ENCODE assay signal across 8 mouse cellular contexts in the genomic region with DNA sequence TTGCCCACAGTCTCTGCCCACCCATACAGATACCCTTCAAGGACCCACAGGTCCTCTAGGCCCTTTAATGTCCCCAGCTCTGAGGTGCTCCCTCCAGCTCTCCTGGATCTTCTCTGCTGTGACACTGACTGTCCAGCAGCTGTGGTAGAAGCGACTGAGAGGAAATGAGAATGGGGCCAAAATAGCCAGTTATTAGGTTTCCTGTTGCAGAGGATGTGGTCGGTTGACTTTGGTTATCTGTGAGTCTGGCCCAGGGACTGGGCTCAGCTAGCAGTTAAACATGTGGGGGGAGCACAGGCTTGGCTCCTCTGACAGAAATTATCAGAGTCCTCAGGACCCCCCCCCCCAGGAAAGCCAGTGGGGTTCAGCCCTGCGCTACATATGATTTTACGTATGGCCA. TPM values are rescaled to one million over a fixed set of nuclear protein-coding genes. Genes with fewer than 3 reads are reported as not detected.
DNase-seq lines count a peak whose midpoint lies in the region; ATAC-seq and TF ChIP-seq lines count a peak whose summit lies in the region.

No protein-coding gene starts in this region.

- no peak overlapping the region for H3K4me3 ChIP-seq in kidney, adult 2 months (ENCODE audit: insufficient read depth, low read depth, low read length)
- no peak overlapping the region for H3K4me3 ChIP-seq in bone marrow macrophage, adult 2 months (ENCODE audit: insufficient read depth, low read length)
- no peak overlapping the region for H3K4me3 ChIP-seq in liver, embryonic 11.5 days (ENCODE audit: low read depth, low read length)
- no peak overlapping the region for H3K4me3 ChIP-seq in forebrain, embryonic 11.5 days (ENCODE audit: low read depth, low read length)

- DNase-seq in kidney, adult 2 months = peak; percentile 28
- no peak for DNase-seq in kidney, postnatal 25 days
- peak; percentile 27 for DNase-seq in 3T3-L1 (ENCODE audit: low read depth, low spot score)
- DNase-seq in liver, embryonic 11.5 days (ENCODE audit: low spot score) = no peak
- DNase-seq in forebrain, embryonic 11.5 days (ENCODE audit: low spot score) = no peak
- DNase-seq in frontal cortex, postnatal 36 days (ENCODE audit: low spot score in 2 of 2) = no peak

- ATAC-seq in liver, embryonic 11.5 days (replicated peaks; ENCODE audit: low FRiP score) = peak; percentile 48
- ATAC-seq in cerebellum, adult (ENCODE audit: insufficient number of reproducible peaks, low FRiP score, low TSS enrichment) = no peak
- no peak for ATAC-seq in forebrain, embryonic 11.5 days (replicated peaks; ENCODE audit: low FRiP score)

- H3K4me1 ChIP-seq in kidney, adult 2 months (ENCODE audit: control insufficient read depth, insufficient read depth, low read length) = no peaks in the 10 kb centered on the region
- peaks cover 25% of the 10 kb centered on the region for H3K4me1 ChIP-seq in bone marrow macrophage, adult 2 months (ENCODE audit: control insufficient read depth, insufficient read depth, low read length)
- H3K4me1 ChIP-seq in liver, embryonic 11.5 days (replicated peaks; ENCODE audit: control insufficient read depth, insufficient read depth, low read length) = peaks cover 62% of the 10 kb centered on the region
- H3K4me1 ChIP-seq in forebrain, embryonic 11.5 days (replicated peaks; ENCODE audit: control insufficient read depth, insufficient read depth, low read length) = no peaks in the 10 kb centered on the region

- no peak for TF ChIP-seq CTCF in kidney, adult 2 months (conservative IDR thresholded peaks at IDR 0.05; ENCODE audit: insufficient read depth, insufficient read length, low read depth, low read length)
- TF ChIP-seq CTCF in bone marrow macrophage, adult 2 months (IDR thresholded peaks at IDR 0.05; ENCODE audit: low read depth, low read length) = no peak

- no peak for TF ChIP-seq POLR2A in kidney, adult 2 months (IDR thresholded peaks at IDR 0.05; ENCODE audit: low read depth, low read length)
- TF ChIP-seq POLR2A in bone marrow macrophage, adult 2 months (IDR thresholded peaks at IDR 0.05; ENCODE audit: borderline replicate concordance, low read depth, low read length) = no peak

- H3K4me2 ChIP-seq in liver, embryonic 11.5 days = peak overlapping the region; percentile 53
- no peak overlapping the region for H3K4me2 ChIP-seq in forebrain, embryonic 11.5 days (ENCODE audit: low read depth, low read length, severe bottlenecking)

- peak overlapping the region; percentile 48 for H3K9ac ChIP-seq in liver, embryonic 11.5 days (ENCODE audit: low read depth, low read length)
- no peak overlapping the region for H3K9ac ChIP-seq in forebrain, embryonic 11.5 days (ENCODE audit: low read length)

- H3K36me3 ChIP-seq in kidney, adult 2 months (ENCODE audit: control insufficient read depth, insufficient read depth, low read length) = no peaks in the 10 kb centered on the region
- peaks cover 6% of the 10 kb centered on the region; the same call in 1 of the 2 replicates for H3K36me3 ChIP-seq in liver, embryonic 11.5 days (ENCODE audit: control insufficient read depth, insufficient read depth, low read length)
- no peaks in the 10 kb centered on the region for H3K36me3 ChIP-seq in forebrain, embryonic 11.5 days (ENCODE audit: control insufficient read depth, insufficient read depth, low read length)

- H3K9me3 ChIP-seq in liver, embryonic 11.5 days (ENCODE audit: control insufficient read depth, low read length) = 0 out of 2 replicates have a peak, but pooled peaks cover 2% of the 10 kb centered on the region
- no peaks in the 10 kb centered on the region for H3K9me3 ChIP-seq in forebrain, embryonic 11.5 days (ENCODE audit: control insufficient read depth, low read length)

- no peak overlapping the region for H3K27ac ChIP-seq in kidney, adult 2 months (ENCODE audit: insufficient read depth, low read depth, low read length)
- H3K27ac ChIP-seq in bone marrow macrophage, adult 2 months (ENCODE audit: insufficient read depth, low read depth, low read length) = peak overlapping the region; percentile 45
- peak overlapping the region; percentile 81 for H3K27ac ChIP-seq in liver, embryonic 11.5 days (ENCODE audit: low read depth, low read length)
- no peak overlapping the region for H3K27ac ChIP-seq in forebrain, embryonic 11.5 days (ENCODE audit: low read depth, low read length)

- no peaks in the 10 kb centered on the region for H3K27me3 ChIP-seq in kidney, adult 2 months (replicated peaks; ENCODE audit: control insufficient read depth, insufficient read depth, low read length)
- no peaks in the 10 kb centered on the region for H3K27me3 ChIP-seq in liver, embryonic 11.5 days (replicated peaks; ENCODE audit: control insufficient read depth, insufficient read depth, low read length)
- H3K27me3 ChIP-seq in forebrain, embryonic 11.5 days (ENCODE audit: control insufficient read depth, insufficient read depth, low read length) = no peaks in the 10 kb centered on the region

- WGBS in kidney, adult 2 months = 72% methylated on average over 4 of the region's 4 CpGs
- WGBS in liver, embryonic 11.5 days = 38% methylated on average over 4 of the region's 4 CpGs
- 88% methylated on average over 4 of the region's 4 CpGs for WGBS in forebrain, embryonic 11.5 days

RNA-seq across cellular contexts. Expression of a gene that starts 19.7 kb away (rescaled TPM):
- polyA plus RNA-seq in kidney, adult 2 months (2012; rRNA removed) = 8.0 and 9.2 TPM in 2 replicates
- polyA plus RNA-seq in bone marrow macrophage, adult 2 months (2012; ENCODE audit: insufficient read depth, insufficient read length, missing spikeins) = 0.43 and 0.88 TPM in 2 replicates
- polyA plus RNA-seq in liver, embryonic 11.5 days (2014; fragmentation: Nextera tagmentation; extraction: Ambion mirVana) = 2.9 and 3.1 TPM in 2 replicates
- 1.9 and 2.4 TPM in 2 replicates for polyA plus RNA-seq in forebrain, embryonic 11.5 days (2014; fragmentation: Nextera tagmentation; extraction: Ambion mirVana)

Comparison
In these comparisons a context has a peak if more than half of its experiments do, and no peak if none do; other contexts are left out.
1. DNase-seq: peak in kidney, adult 2 months (single experiment) and 3T3-L1 (single experiment); none in kidney, postnatal 25 days (0 of 2), liver, embryonic 11.5 days (single experiment), forebrain, embryonic 11.5 days (single experiment) and frontal cortex, postnatal 36 days (0 of 2).
2. H3K27ac ChIP-seq: peak in bone marrow macrophage, adult 2 months (single experiment) and liver, embryonic 11.5 days (single experiment); none in kidney, adult 2 months (single experiment) and forebrain, embryonic 11.5 days (single experiment).